Mouse (Mus musculus) olfactory bulb, adult 2 months (tissue): Measurements from ENCODE around the gene Cdh13. TPM values are rescaled to one million over a fixed set of nuclear protein-coding genes. Genes with fewer than 3 reads are reported as not detected.
"Not testable (repeated sequence)": the region's sequence is repeated elsewhere in the genome, so short reads cannot be mapped to it uniquely, and the experiment has no call there.

ENCODE experiments used
- H3K27ac ChIP-seq: fragments of 200-500 bp; 2 replicates; pipeline ENCODE4 v1.5.1; 2012; ENCODE audit warnings: low read depth, low read length; ENCODE audit not compliant: insufficient read depth
- H3K4me1 ChIP-seq: fragments of 200-500 bp; 2 replicates; pipeline ENCODE4 v1.6.1; 2012; ENCODE audit warnings: low read length; ENCODE audit not compliant: control insufficient read depth, insufficient read depth
- H3K4me3 ChIP-seq: fragments of 200-500 bp; 2 replicates; pipeline ENCODE4 v1.5.1; 2012; ENCODE audit warnings: mild to moderate bottlenecking, low read depth, low read length, moderate library complexity; ENCODE audit not compliant: insufficient read depth
- CTCF ChIP-seq: fragments of 200-500 bp; IDR thresholded peaks from 2 replicates; pipeline ENCODE4 v1.5.1; 2012; ENCODE audit warnings: low read depth, mild to moderate bottlenecking, low read length, moderate library complexity; ENCODE audit not compliant: insufficient read depth
- POLR2A ChIP-seq: fragments of 200-500 bp; IDR thresholded peaks from 2 replicates; pipeline ENCODE4 v1.6.1; 2012; ENCODE audit warnings: mild to moderate bottlenecking, low read depth, low read length, moderate library complexity; ENCODE audit not compliant: insufficient read depth
- WGBS: fragments of 180-500 bp; shearing (Covaris S2); methylation state at CpG from one replicate; pipeline ENCODE4 v1.1.7; 2018; 5-methylcytosine and 5-hydroxymethylcytosine counted together
- polyA plus RNA-seq: library from polyadenylated mRNA; stranded (reverse); fragments of >200 nt; gene quantifications from 2 replicates; pipeline ENCODE4 v1.2.4, GENCODE M21; 2012; ENCODE audit warnings: low replicate concordance; ENCODE audit not compliant: missing spikeins, insufficient read depth, insufficient read length

Cdh13 gene
- polyA plus RNA-seq, 1 experiment: not detected

DNA sequence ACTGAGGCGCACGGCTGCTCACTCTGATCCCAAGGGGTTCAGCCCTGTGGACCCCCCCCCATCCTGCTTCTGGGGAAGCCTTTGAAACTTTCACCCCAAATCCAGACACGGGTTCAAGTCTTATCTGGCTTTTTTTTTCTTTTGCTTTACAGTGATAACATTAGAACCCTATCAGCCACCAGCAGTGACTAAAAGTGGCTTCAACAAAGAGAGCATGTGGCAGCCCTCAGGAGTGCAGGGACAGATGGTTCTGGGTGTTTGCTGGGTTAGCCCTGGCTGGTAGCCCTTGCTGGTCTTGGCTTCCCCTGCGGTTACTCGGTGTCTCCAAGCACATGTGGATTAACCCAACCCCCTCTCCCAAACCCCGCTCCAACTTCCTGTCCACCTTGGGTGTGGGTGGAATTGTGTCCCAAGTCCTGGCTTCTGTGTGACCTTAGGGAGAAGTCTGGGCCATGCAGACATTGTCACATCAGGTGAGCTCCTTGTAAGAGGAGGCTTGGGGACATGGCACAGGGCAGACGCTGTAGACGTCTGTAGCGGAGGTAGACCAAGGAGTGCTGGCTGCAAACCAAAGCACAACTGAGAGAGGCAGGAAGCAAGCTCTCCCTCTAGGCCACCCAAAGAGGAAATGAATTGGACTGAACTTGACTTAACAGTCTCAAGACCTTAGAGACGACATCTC is 1069.6 kb downstream of the Cdh13 start:
- no peaks in the 10 kb centered on the region for H3K4me1 ChIP-seq
- 83% methylated on average over 10 of the region's 10 CpGs for WGBS
- no peak overlapping the region for H3K4me3 ChIP-seq
- no peak for TF ChIP-seq POLR2A
- no peak for TF ChIP-seq CTCF
- no peak overlapping the region for H3K27ac ChIP-seq

DNA sequence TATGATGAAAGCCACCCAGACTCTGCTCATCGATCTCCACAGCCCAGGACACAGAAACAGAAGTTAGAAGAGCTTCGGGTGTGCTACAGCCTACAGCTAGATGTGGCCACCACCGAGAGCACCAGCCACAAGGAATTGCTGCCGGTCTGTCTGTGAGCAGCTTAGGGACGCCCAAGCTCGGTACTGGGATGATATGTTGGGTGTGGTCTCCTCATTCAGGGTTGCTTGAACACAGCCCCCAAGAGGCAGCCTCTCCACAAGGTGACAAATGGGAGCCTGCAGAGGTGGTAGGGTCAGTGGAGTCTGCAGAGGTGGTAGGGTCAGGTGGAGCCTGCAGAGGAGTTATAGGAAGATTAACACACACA is 1070.1 kb downstream of the Cdh13 start:
- H3K27ac ChIP-seq: no peak overlapping the region
- H3K4me3 ChIP-seq: no peak overlapping the region
- H3K4me1 ChIP-seq: no peaks in the 10 kb centered on the region
- TF ChIP-seq POLR2A (no peak), CTCF (no peak)
- WGBS: 87% methylated on average over 6 of the region's 6 CpGs

GRCm38 (mm10) chr8:119356631-119357030 is 1073.1 kb downstream of the Cdh13 start:
- 60% methylated on average over 5 of the region's 5 CpGs for WGBS
- not testable (repeated sequence) for H3K27ac ChIP-seq, H3K4me3 ChIP-seq, H3K4me1 ChIP-seq

GRCm38 (mm10) chr8:119358175-119358574 is 1074.6 kb downstream of the Cdh13 start:
- Histone ChIP-seq H3K4me1 (no peaks in the 10 kb centered on the region), H3K4me3 (no peak overlapping the region), H3K27ac (no peak overlapping the region)
- 83% methylated on average over 7 of the region's 7 CpGs for WGBS
- no peak for TF ChIP-seq POLR2A

- no peak overlapping the region for H3K27ac ChIP-seq
- WGBS: 45% methylated on average over 14 of the region's 14 CpGs
- no peak overlapping the region for H3K4me3 ChIP-seq
- H3K4me1 ChIP-seq: no peaks in the 10 kb centered on the region
- peak; percentile 46; the same call in 1 of the 2 replicates for TF ChIP-seq CTCF
- TF ChIP-seq POLR2A: no peak
Observed at GRCm38 (mm10) chr8:119358836-119359235, 1075.3 kb downstream of the Cdh13 start.

DNA sequence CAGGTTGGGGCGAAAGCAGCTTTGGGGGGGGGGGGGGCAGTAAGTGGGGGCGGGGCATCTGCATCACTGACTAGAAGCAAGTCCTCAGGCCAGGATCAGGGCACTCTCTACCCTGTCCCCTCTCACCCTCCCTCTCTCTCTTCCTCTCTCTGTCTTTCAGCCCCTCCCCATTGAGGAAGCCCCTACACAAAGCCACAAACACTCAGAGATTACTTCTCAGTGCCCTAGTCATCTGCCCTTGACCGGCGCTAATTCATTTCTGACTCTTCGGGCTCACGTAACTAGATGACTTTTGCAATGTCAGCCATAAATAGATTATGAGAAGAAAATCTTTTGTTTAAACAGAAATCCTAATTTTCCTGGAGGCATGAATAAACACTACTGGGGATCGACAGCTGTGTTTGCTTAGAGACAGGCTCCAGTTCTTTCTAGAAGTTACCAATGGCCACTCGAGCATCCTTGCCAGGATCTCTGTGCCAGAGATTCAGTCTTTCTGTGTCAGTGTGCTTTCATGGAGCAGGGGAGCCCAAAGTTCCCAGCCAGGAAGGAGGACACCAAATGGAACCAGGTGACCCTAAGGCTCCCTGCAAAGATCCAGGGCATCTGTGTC is 1077.3 kb downstream of the Cdh13 start:
- TF ChIP-seq POLR2A (no peak), CTCF (no peak)
- Histone ChIP-seq H3K4me1 (no peaks in the 10 kb centered on the region), H3K27ac (no peak overlapping the region), H3K4me3 (no peak overlapping the region)
- WGBS: 65% methylated on average over 8 of the region's 8 CpGs
